Mouse (Mus musculus) leukemia stem cell, adult 10-12 weeks (primary cell): ENCODE measurements around the gene Klhl40. TPM values are rescaled to one million over a fixed set of nuclear protein-coding genes. Genes with fewer than 3 reads are reported as not detected.

Experiments used
- polyA plus RNA-seq: library from polyadenylated mRNA; stranded (reverse); fragments of >175 nt; gene quantifications from 2 replicates; pipeline ENCODE4 v1.2.3, GENCODE M21; 2012; ENCODE audit warnings: low replicate concordance

The Klhl40 gene
- polyA plus RNA-seq: not detected in 2 replicates

GRCm38 (mm10) chr9:121777484-121778065 lies at the start of gene Klhl40:
Klhl40 (plus strand) TSS chr9:121777607.

GRCm38 (mm10) chr9:121759091-121760081 lies 18.0 kb upstream of the Klhl40 start, which contains the start of gene Zfp651:
Zfp651 (plus strand) TSS chr9:121759330.

DNA sequence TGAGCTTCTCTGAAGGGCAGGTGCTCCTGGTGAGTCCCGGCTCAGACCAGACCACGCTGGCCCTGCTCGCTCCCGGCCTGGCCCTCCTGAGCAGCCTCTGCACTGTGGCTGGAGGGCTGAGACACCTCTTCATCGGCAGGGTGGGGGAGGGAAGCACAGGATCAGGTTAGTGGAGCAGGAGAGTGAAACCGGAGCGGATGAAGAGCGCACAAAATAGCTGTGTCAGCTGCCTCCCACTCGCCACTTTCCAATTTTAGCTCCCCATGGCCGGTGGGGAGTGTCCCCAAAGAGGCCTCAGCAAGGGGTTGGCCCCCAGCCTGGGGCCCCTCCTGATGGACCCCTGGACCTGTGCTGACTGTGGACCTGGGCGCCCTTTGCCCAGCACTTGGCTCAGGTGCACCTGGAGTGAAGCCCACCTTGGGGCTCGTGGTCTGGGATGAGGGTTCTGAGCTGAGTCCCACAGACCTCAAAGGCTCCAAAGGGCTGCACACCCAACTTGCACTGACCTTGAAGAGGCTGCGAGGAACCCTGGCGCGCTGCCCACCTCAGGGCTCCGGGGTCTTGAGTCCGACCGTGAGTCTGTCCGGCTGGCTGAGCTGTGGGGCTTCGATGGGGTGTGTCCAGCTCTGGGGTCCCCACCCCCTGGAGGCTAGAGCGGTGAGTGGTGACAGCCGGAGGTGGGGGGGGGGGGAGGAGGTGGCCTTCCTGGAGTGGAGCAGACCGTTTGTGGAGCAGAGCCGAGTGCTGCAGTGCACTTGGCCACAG lies 14.5 kb downstream of the Klhl40 start, which contains the start of gene Hhatl:
TSS of gene Hhatl (minus strand) at position 751 of the 765 bp plus-strand sequence.

Other genes starting within 250 kb of the Klhl40 start
- not detected in 2 replicates for gene Lyzl4, start 135.5 kb upstream of the Klhl40 start, polyA plus RNA-seq
- 0.69 and 1.9 TPM in 2 replicates for gene Vipr1, start 134.9 kb upstream of the Klhl40 start, polyA plus RNA-seq
- gene Sec22c, start 72.1 kb upstream of the Klhl40 start, polyA plus RNA-seq: 8.1 and 14.6 TPM in 2 replicates
- gene Ss18l2, start 67.3 kb upstream of the Klhl40 start, polyA plus RNA-seq: 11.0 and 17.7 TPM in 2 replicates
- 15.2 and 28.9 TPM in 2 replicates for gene Nktr, start 58.4 kb upstream of the Klhl40 start, polyA plus RNA-seq
- gene Zfp651, start 18.3 kb upstream of the Klhl40 start, polyA plus RNA-seq: 0.63 and 2.2 TPM in 2 replicates
- not detected in 2 replicates for gene Hhatl, start 14.9 kb downstream of the Klhl40 start, polyA plus RNA-seq
- gene Ccdc13, start 61.9 kb downstream of the Klhl40 start, polyA plus RNA-seq: not detected in 2 replicates
- 17.8 and 26.4 TPM in 2 replicates for gene Higd1a, start 80.8 kb downstream of the Klhl40 start, polyA plus RNA-seq
- gene Ackr2, start 120.7 kb downstream of the Klhl40 start, polyA plus RNA-seq: 0.14 and 0.76 TPM in 2 replicates
- 0.26 TPM in 1 of 2 replicates, not detected in the other for gene Cyp8b1, start 138.7 kb downstream of the Klhl40 start, polyA plus RNA-seq
- gene Fam198a, start 173.4 kb downstream of the Klhl40 start, polyA plus RNA-seq: 0.24 TPM in 1 of 2 replicates, not detected in the other
- gene Pomgnt2, start 219.5 kb downstream of the Klhl40 start, polyA plus RNA-seq: 1.3 and 1.7 TPM in 2 replicates